Mouse (Mus musculus): ENCODE results near the gene Metrn. TPM values are rescaled to one million over a fixed set of nuclear protein-coding genes. Genes with fewer than 3 reads are reported as not detected.
A peak's percentile ranks its signal among the peaks of the same experiment; 100 is the strongest.

The Metrn gene
- polyA plus RNA-seq, 1 experiment: 29.6 TPM

DNA sequence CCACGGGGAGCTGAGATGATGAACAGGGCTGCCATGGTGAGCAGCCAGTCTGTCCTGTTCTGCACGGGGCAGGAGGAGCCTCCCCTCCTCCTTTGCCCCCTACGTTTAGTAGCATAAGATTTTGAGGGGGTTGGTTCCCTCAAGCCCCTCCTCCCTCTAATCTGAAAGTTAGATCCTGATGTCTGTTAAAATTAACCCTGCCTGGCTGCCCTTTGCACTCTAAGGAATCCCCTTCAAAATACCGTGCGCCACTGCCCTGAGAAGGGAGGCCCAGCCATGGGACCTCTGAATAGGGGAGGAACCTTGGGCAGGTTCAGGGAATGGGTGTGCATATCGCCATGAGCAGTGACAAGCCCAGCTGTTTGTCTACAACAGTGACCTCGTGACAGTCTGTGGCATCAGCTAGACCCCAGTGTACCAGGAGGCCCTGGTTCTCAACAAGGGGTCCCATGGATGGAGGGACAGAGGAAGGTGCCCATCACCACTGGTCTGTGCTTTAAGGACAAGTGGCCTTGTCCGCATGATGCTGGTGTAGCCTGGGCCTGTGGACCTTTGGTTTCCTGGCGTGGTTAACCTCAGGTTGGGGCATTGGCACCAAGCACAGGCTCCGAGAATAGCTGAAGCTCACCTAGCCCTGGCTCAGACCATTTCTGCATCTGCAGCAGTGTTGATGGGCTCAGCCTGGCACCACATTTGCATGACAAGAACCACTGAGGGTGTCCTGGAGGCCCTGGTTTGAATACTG is 21.4 kb downstream of the Metrn start:
- Histone ChIP-seq H3K9ac (ENCODE audit: low read depth, poor library complexity, severe bottlenecking) (no peak overlapping the region), H3K27ac (ENCODE audit: insufficient read depth, low read length) (no peak overlapping the region), H3K4me3 (ENCODE audit: low read depth, low read length) (no peak overlapping the region), H3K36me3 (ENCODE audit: control insufficient read depth, insufficient read depth, low read length, poor library complexity, severe bottlenecking) (no peaks in the 10 kb centered on the region), H3K9me3 (replicated peaks; ENCODE audit: control insufficient read depth, insufficient read depth, low read length, poor library complexity, severe bottlenecking) (no peaks in the 10 kb centered on the region), H3K4me1 (ENCODE audit: control insufficient read depth, insufficient read depth, low read length) (no peaks in the 10 kb centered on the region), H3K27me3 (ENCODE audit: control insufficient read depth, insufficient read depth, low read length, poor library complexity, severe bottlenecking) (no peaks in the 10 kb centered on the region)
- no peak for TF ChIP-seq POLR2A (IDR thresholded peaks at IDR 0.05; ENCODE audit: insufficient read depth, low read length)
- TF ChIP-seq CTCF (IDR thresholded peaks at IDR 0.05; ENCODE audit: low read depth, low read length): no peak
- no peak for TF ChIP-seq EP300 (IDR thresholded peaks at IDR 0.05; ENCODE audit: insufficient read depth, low read depth, low read length)

DNA sequence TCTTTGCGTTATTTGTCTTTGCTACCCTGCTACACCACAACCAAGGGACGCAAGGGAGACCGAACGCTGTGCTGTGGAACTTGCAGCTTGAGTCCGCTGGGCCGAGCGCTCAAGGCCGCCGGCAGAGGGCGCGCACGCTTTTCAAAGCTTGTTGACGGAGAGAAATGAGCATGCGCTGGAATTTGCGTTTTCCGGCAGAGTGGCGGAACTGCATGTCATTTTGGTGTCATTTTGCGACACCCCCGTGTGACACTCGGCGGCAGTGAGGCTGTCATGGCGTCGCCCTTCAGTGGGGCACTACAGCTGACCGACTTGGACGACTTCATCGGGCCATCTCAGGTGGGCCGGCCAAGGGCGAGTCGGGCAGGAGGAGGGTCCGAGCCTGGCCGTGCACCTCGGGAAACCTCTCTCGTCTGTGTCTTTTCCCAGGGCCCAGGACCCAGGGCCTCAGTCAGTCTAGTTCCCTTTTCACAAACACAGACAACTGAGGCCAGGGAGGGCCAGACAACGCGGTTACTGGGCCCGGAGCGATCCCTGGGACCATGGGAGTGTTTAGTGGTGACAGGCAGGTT is 23.3 kb downstream of the Metrn start, which contains the start of gene Narfl:
Gene Narfl (plus strand): TSS at position 228 of the 572 bp plus-strand sequence.
- Histone ChIP-seq H3K4me3 (ENCODE audit: low read depth, low read length) (peak within 1 kb of the TSS; percentile 64), H3K27ac (ENCODE audit: insufficient read depth, low read length) (peak within 1 kb of the TSS; percentile 45), H3K27me3 (ENCODE audit: control insufficient read depth, insufficient read depth, low read length, poor library complexity, severe bottlenecking) (no peaks in the 10 kb centered on the region), H3K4me1 (ENCODE audit: control insufficient read depth, insufficient read depth, low read length) (no peaks in the 10 kb centered on the region), H3K9ac (ENCODE audit: low read depth, poor library complexity, severe bottlenecking) (peak within 1 kb of the TSS; percentile 21), H3K9me3 (replicated peaks; ENCODE audit: control insufficient read depth, insufficient read depth, low read length, poor library complexity, severe bottlenecking) (no peaks in the 10 kb centered on the region), H3K36me3 (ENCODE audit: control insufficient read depth, insufficient read depth, low read length, poor library complexity, severe bottlenecking) (no peaks in the 10 kb centered on the region)
- TF ChIP-seq EP300 (IDR thresholded peaks at IDR 0.05; ENCODE audit: insufficient read depth, low read depth, low read length) (no peak), CTCF (IDR thresholded peaks at IDR 0.05; ENCODE audit: low read depth, low read length) (peak; percentile 95), POLR2A (IDR thresholded peaks at IDR 0.05; ENCODE audit: insufficient read depth, low read length) (no peak)

DNA sequence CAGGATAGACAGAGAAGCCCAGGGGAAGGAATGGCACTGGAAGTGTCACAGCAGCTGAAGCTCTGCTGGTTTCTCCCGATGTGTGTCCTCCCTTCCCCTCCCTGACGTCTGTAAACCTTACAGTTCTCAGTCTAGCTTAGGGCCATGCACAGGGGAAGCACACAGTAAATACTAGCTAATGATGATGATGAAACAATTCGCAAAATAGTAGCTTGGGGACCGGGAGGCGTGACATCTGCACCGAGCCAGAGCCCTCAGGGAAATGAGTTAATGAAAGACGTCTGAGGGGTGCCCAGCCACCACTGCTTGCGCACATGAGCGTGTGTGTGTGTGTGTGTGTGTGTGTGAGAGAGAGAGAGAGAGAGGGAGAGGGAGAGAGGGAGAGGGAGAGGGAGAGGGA is 27.6 kb downstream of the Metrn start:
- H3K9me3 ChIP-seq (replicated peaks; ENCODE audit: control insufficient read depth, insufficient read depth, low read length, poor library complexity, severe bottlenecking): no peaks in the 10 kb centered on the region
- no peaks in the 10 kb centered on the region for H3K4me1 ChIP-seq (ENCODE audit: control insufficient read depth, insufficient read depth, low read length)
- H3K9ac ChIP-seq (ENCODE audit: low read depth, poor library complexity, severe bottlenecking): no peak overlapping the region
- H3K4me3 ChIP-seq (ENCODE audit: low read depth, low read length): no peak overlapping the region
- no peak overlapping the region for H3K27ac ChIP-seq (ENCODE audit: insufficient read depth, low read length)
- no peaks in the 10 kb centered on the region for H3K36me3 ChIP-seq (ENCODE audit: control insufficient read depth, insufficient read depth, low read length, poor library complexity, severe bottlenecking)
- TF ChIP-seq EP300 (IDR thresholded peaks at IDR 0.05; ENCODE audit: insufficient read depth, low read depth, low read length): no peak
- no peak for TF ChIP-seq CTCF (IDR thresholded peaks at IDR 0.05; ENCODE audit: low read depth, low read length)
- no peak for TF ChIP-seq POLR2A (IDR thresholded peaks at IDR 0.05; ENCODE audit: insufficient read depth, low read length)
- H3K27me3 ChIP-seq (ENCODE audit: control insufficient read depth, insufficient read depth, low read length, poor library complexity, severe bottlenecking): no peaks in the 10 kb centered on the region

GRCm38 (mm10) chr17:25765886-25766285 is 31.1 kb downstream of the Metrn start:
- TF ChIP-seq EP300 (IDR thresholded peaks at IDR 0.05; ENCODE audit: insufficient read depth, low read depth, low read length) (no peak), CTCF (IDR thresholded peaks at IDR 0.05; ENCODE audit: low read depth, low read length) (no peak), POLR2A (IDR thresholded peaks at IDR 0.05; ENCODE audit: insufficient read depth, low read length) (no peak)
- H3K36me3 ChIP-seq (ENCODE audit: control insufficient read depth, insufficient read depth, low read length, poor library complexity, severe bottlenecking): no peaks in the 10 kb centered on the region
- no peak overlapping the region for H3K27ac ChIP-seq (ENCODE audit: insufficient read depth, low read length)
- no peak overlapping the region for H3K4me3 ChIP-seq (ENCODE audit: low read depth, low read length)
- H3K4me1 ChIP-seq (ENCODE audit: control insufficient read depth, insufficient read depth, low read length): peaks cover 7% of the 10 kb centered on the region
- H3K9me3 ChIP-seq (replicated peaks; ENCODE audit: control insufficient read depth, insufficient read depth, low read length, poor library complexity, severe bottlenecking): no peaks in the 10 kb centered on the region
- H3K9ac ChIP-seq (ENCODE audit: low read depth, poor library complexity, severe bottlenecking): no peak overlapping the region
- H3K27me3 ChIP-seq (ENCODE audit: control insufficient read depth, insufficient read depth, low read length, poor library complexity, severe bottlenecking): no peaks in the 10 kb centered on the region

DNA sequence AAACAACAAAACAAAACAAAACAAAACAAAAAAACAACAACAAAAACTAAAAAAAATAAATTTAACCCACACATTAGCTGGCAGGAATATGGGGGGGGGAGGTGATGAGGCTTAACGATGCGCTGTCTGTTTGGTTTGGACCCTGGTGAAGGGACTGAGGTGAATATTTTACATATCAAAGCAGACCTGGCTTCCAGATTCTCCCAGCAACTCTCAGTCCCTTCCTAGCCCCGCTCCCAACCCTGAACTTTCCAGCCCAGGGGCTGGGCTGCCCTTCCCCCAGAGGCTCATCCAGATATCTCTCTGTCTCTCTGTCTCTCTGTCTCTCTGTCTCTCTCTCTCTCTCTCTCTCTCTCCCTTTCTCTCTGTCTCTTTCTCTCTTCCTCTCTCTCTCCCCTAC is 34.3 kb downstream of the Metrn start:
- Histone ChIP-seq H3K27me3 (ENCODE audit: control insufficient read depth, insufficient read depth, low read length, poor library complexity, severe bottlenecking) (no peaks in the 10 kb centered on the region), H3K36me3 (ENCODE audit: control insufficient read depth, insufficient read depth, low read length, poor library complexity, severe bottlenecking) (no peaks in the 10 kb centered on the region), H3K9me3 (replicated peaks; ENCODE audit: control insufficient read depth, insufficient read depth, low read length, poor library complexity, severe bottlenecking) (no peaks in the 10 kb centered on the region), H3K27ac (ENCODE audit: insufficient read depth, low read length) (peak overlapping the region; percentile 56; the same call in 1 of the 2 replicates), H3K4me3 (ENCODE audit: low read depth, low read length) (no peak overlapping the region), H3K4me1 (ENCODE audit: control insufficient read depth, insufficient read depth, low read length) (peaks cover 7% of the 10 kb centered on the region), H3K9ac (ENCODE audit: low read depth, poor library complexity, severe bottlenecking) (no peak overlapping the region)
- no peak for TF ChIP-seq EP300 (IDR thresholded peaks at IDR 0.05; ENCODE audit: insufficient read depth, low read depth, low read length)
- TF ChIP-seq CTCF (IDR thresholded peaks at IDR 0.05; ENCODE audit: low read depth, low read length): no peak
- no peak for TF ChIP-seq POLR2A (IDR thresholded peaks at IDR 0.05; ENCODE audit: insufficient read depth, low read length)

DNA sequence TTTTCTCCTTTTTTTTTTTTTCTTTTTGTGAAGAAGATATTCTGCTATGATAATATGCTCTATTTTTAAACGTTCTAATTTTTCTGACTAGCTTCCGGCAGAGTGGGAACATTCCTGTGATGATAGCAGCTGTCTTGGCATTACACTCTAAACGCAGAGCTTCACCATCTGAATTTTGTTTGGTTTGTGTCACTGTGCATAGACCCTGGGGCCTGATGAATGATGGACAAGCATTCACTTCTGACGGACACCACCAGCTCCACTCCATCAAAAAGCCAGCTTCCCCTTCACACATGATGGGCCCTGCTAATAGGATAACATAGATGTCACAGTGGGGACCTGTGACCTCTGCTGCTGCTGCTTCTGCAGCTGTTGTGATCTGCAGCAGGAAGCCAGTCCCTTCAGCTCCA is 35.4 kb downstream of the Metrn start:
- TF ChIP-seq EP300 (IDR thresholded peaks at IDR 0.05; ENCODE audit: insufficient read depth, low read depth, low read length) (no peak), POLR2A (IDR thresholded peaks at IDR 0.05; ENCODE audit: insufficient read depth, low read length) (no peak), CTCF (IDR thresholded peaks at IDR 0.05; ENCODE audit: low read depth, low read length) (no peak)
- no peaks in the 10 kb centered on the region for H3K27me3 ChIP-seq (ENCODE audit: control insufficient read depth, insufficient read depth, low read length, poor library complexity, severe bottlenecking)
- no peak overlapping the region for H3K27ac ChIP-seq (ENCODE audit: insufficient read depth, low read length)
- no peak overlapping the region for H3K9ac ChIP-seq (ENCODE audit: low read depth, poor library complexity, severe bottlenecking)
- H3K4me3 ChIP-seq (ENCODE audit: low read depth, low read length): no peak overlapping the region
- no peaks in the 10 kb centered on the region for H3K9me3 ChIP-seq (replicated peaks; ENCODE audit: control insufficient read depth, insufficient read depth, low read length, poor library complexity, severe bottlenecking)
- no peaks in the 10 kb centered on the region for H3K36me3 ChIP-seq (ENCODE audit: control insufficient read depth, insufficient read depth, low read length, poor library complexity, severe bottlenecking)
- H3K4me1 ChIP-seq (ENCODE audit: control insufficient read depth, insufficient read depth, low read length): peaks cover 12% of the 10 kb centered on the region

Measured in ES-Bruce4 (cell line).